Mouse (Mus musculus): Measurements from ENCODE around the gene Nkx3-2. TPM values are rescaled to one million over a fixed set of nuclear protein-coding genes. Genes with fewer than 3 reads are reported as not detected.

The Nkx3-2 gene
- total and polyA plus RNA-seq, 3 experiments: not detected

GRCm38 (mm10) chr5:41805085-41805484 is 40.8 kb upstream of the Nkx3-2 start:
- Histone ChIP-seq H3K4me1 (ENCODE audit: control insufficient read depth in 1 of 2, insufficient read depth in 2 of 2, low read length in 2 of 2) (peaks cover 16 to 30% of the 10 kb centered on the region in 2 experiments), H3K79me2 (ENCODE audit: control insufficient read depth, insufficient read depth, low read length, poor library complexity) (no peaks in the 10 kb centered on the region), H3K9ac (ENCODE audit: control insufficient read depth, low read depth, low read length, poor library complexity, severe bottlenecking) (no peak overlapping the region), H3K4me3 (ENCODE audit: control insufficient read depth in 1 of 2, insufficient read depth in 1 of 2, low read depth in 2 of 2, low read length in 2 of 2) (no peak overlapping the region), H3K27ac (ENCODE audit: control insufficient read depth, low read depth, low read length) (no peak overlapping the region), H3K36me3 (ENCODE audit: control insufficient read depth in 1 of 2, insufficient read depth in 2 of 2, low read length in 2 of 2) (peaks cover 21 to 40% of the 10 kb centered on the region in 2 experiments), H3K27me3 (ENCODE audit: control insufficient read depth in 1 of 2, insufficient read depth in 2 of 2, low read length in 2 of 2) (no peaks in the 10 kb centered on the region), H3K9me3 (replicated peaks; ENCODE audit: insufficient read depth, low read length) (no peaks in the 10 kb centered on the region)
- no peak for TF ChIP-seq USF1 (IDR thresholded peaks at IDR 0.05; ENCODE audit: low read depth, low read length)
- no peak for TF ChIP-seq ZKSCAN1 (IDR thresholded peaks at IDR 0.05; ENCODE audit: low read depth, low read length)
- TF ChIP-seq MAFK (IDR thresholded peaks at IDR 0.05; ENCODE audit: borderline replicate concordance, low read depth, low read length): no peak
- no peak for TF ChIP-seq SIN3A (IDR thresholded peaks at IDR 0.05; ENCODE audit: low read length)
- no peak for TF ChIP-seq KAT2A (conservative IDR thresholded peaks at IDR 0.05; ENCODE audit: low read depth, low read length)
- no peak for TF ChIP-seq POLR2A (IDR thresholded peaks at IDR 0.05; ENCODE audit: control insufficient read depth in 1 of 2, insufficient read depth in 1 of 2, low read depth in 1 of 2, low read length in 2 of 2, poor library complexity in 1 of 2)
- no peak for TF ChIP-seq MAX (IDR thresholded peaks at IDR 0.05; ENCODE audit: low read length)
- no peak for DNase-seq (ENCODE audit: low read depth, low spot score)

GRCm38 (mm10) chr5:41804643-41805042 is 40.3 kb upstream of the Nkx3-2 start:
- TF ChIP-seq TCF12 (IDR thresholded peaks at IDR 0.05; ENCODE audit: low read depth, low read length) (peak; percentile 61; the same call in 1 of the 2 replicates), TAL1 (IDR thresholded peaks at IDR 0.05; ENCODE audit: low read length) (no peak), EP300 (IDR thresholded peaks at IDR 0.05; ENCODE audit: low read depth in 1 of 2, low read length in 2 of 2) (peak; percentile 14 to 57; a peak in 2 of 4 replicates), USF1 (IDR thresholded peaks at IDR 0.05; ENCODE audit: low read depth, low read length) (no peak)
- Histone ChIP-seq H3K79me2 (ENCODE audit: control insufficient read depth, insufficient read depth, low read length, poor library complexity) (no peaks in the 10 kb centered on the region), H3K4me3 (ENCODE audit: control insufficient read depth in 1 of 2, insufficient read depth in 1 of 2, low read depth in 2 of 2, low read length in 2 of 2) (no peak overlapping the region), H3K9me3 (replicated peaks; ENCODE audit: insufficient read depth, low read length) (no peaks in the 10 kb centered on the region), H3K27ac (ENCODE audit: control insufficient read depth, low read depth, low read length) (no peak overlapping the region), H3K27me3 (ENCODE audit: control insufficient read depth in 1 of 2, insufficient read depth in 2 of 2, low read length in 2 of 2) (no peaks in the 10 kb centered on the region), H3K4me1 (ENCODE audit: control insufficient read depth in 1 of 2, insufficient read depth in 2 of 2, low read length in 2 of 2) (peaks cover 16 to 30% of the 10 kb centered on the region in 2 experiments), H3K36me3 (ENCODE audit: control insufficient read depth in 1 of 2, insufficient read depth in 2 of 2, low read length in 2 of 2) (peaks cover 20 to 40% of the 10 kb centered on the region in 2 experiments), H3K9ac (ENCODE audit: control insufficient read depth, low read depth, low read length, poor library complexity, severe bottlenecking) (no peak overlapping the region)
- DNase-seq (ENCODE audit: low read depth, low spot score): peak; percentile 26

DNA sequence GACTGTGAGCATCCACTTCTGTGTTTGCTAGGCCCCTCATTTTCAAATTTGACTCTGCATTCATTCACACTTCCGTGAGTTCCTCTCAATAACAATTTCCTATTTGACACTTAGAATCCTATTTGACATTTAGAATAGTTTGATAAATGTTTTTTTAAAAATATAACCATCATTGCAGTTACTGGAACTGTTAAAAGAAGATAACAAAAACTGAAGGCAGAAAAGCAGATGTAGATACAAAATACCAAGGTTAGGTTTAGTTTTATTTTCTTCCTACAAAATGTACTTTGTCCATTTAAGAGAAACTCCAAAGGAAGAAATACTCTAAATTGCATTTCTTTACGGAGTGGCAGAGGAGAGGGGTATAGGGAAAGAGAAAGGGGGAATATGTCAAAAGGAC is 37.3 kb upstream of the Nkx3-2 start:
- H3K36me3 ChIP-seq (ENCODE audit: control insufficient read depth in 1 of 2, insufficient read depth in 2 of 2, low read length in 2 of 2): peaks cover 27 to 34% of the 10 kb centered on the region in 2 experiments

More for the DNA sequence above, 37.3 kb upstream of the Nkx3-2 start:
- H3K79me2 ChIP-seq (ENCODE audit: control insufficient read depth, insufficient read depth, low read length, poor library complexity): no peaks in the 10 kb centered on the region
- H3K4me3 ChIP-seq (ENCODE audit: control insufficient read depth in 1 of 2, insufficient read depth in 1 of 2, low read depth in 2 of 2, low read length in 2 of 2): no peak overlapping the region
- H3K27me3 ChIP-seq (ENCODE audit: control insufficient read depth in 1 of 2, insufficient read depth in 2 of 2, low read length in 2 of 2): no peaks in the 10 kb centered on the region
- peaks cover 16 to 29% of the 10 kb centered on the region in 2 experiments for H3K4me1 ChIP-seq (ENCODE audit: control insufficient read depth in 1 of 2, insufficient read depth in 2 of 2, low read length in 2 of 2)
- H3K9me3 ChIP-seq (replicated peaks; ENCODE audit: insufficient read depth, low read length): no peaks in the 10 kb centered on the region
- TF ChIP-seq ETS1 (IDR thresholded peaks at IDR 0.05; ENCODE audit: low read depth, low read length) (no peak; the same call in 1 of the 2 replicates), ZKSCAN1 (IDR thresholded peaks at IDR 0.05; ENCODE audit: low read depth, low read length) (no peak), TCF12 (IDR thresholded peaks at IDR 0.05; ENCODE audit: low read depth, low read length) (peak; percentile 57; the same call in 1 of the 2 replicates), TAL1 (IDR thresholded peaks at IDR 0.05; ENCODE audit: low read length) (no peak), MAZ (IDR thresholded peaks at IDR 0.05; ENCODE audit: low read depth, low read length) (no peak), EP300 (IDR thresholded peaks at IDR 0.05; ENCODE audit: low read depth in 1 of 2, low read length in 2 of 2) (peak; percentile 62 to 76; a peak in 3 of 4 replicates), POLR2AphosphoS2 (IDR thresholded peaks at IDR 0.05; ENCODE audit: low read length) (no peak)
- no peak for DNase-seq (ENCODE audit: low read depth, low spot score)
- H3K9ac ChIP-seq (ENCODE audit: control insufficient read depth, low read depth, low read length, poor library complexity, severe bottlenecking): no peak overlapping the region
- H3K27ac ChIP-seq (ENCODE audit: control insufficient read depth, low read depth, low read length): no peak overlapping the region

Measured in MEL (cell line).